8 mouse cellular contexts compared by ENCODE assay signal in genomic region chr4:141793282-141794151, GRCm38 (mm10). TPM values are rescaled to one million over a fixed set of nuclear protein-coding genes. Genes with fewer than 3 reads are reported as not detected.
DNase-seq lines count a peak whose midpoint lies in the region; ATAC-seq lines count a peak whose summit lies in the region.

Casp9 (plus strand) TSS chr4:141793612.

- peak; percentile 80 for ATAC-seq in hindbrain, embryonic 15.5 days (ENCODE audit: low FRiP score, low read depth)

- peak within 1 kb of the TSS; percentile 79 for H3K4me3 ChIP-seq in hindbrain, embryonic 15.5 days

- peak within 1 kb of the TSS; percentile 61 for H3K4me2 ChIP-seq in hindbrain, embryonic 15.5 days

- H3K36me3 ChIP-seq in hindbrain, embryonic 15.5 days, result peaks cover 10% of the 10 kb centered on the region; the same call in 1 of the 2 replicates

- no peaks in the 10 kb centered on the region for H3K27me3 ChIP-seq in hindbrain, embryonic 15.5 days

- peaks cover 38% of the 10 kb centered on the region for H3K4me1 ChIP-seq in hindbrain, embryonic 15.5 days (replicated peaks)

- peak within 1 kb of the TSS; percentile 96 for H3K27ac ChIP-seq in hindbrain, embryonic 15.5 days (replicated peaks)

- H3K9ac ChIP-seq in hindbrain, embryonic 15.5 days, result peak within 1 kb of the TSS; percentile 67

- H3K9me3 ChIP-seq in hindbrain, embryonic 15.5 days, result no peaks in the 10 kb centered on the region

- DNase-seq in R1 (ENCODE audit: low read depth, low spot score), result peak; percentile 99
- DNase-seq in cerebellum, postnatal 25 days, result peak; percentile 97 to 98
- DNase-seq in frontal cortex, postnatal 36 days (ENCODE audit: low spot score in 2 of 2), result peak; percentile 95 to 96
- peak; percentile 94 for DNase-seq in left cerebral cortex, adult 11 months (ENCODE audit: low spot score)
- DNase-seq in lung, postnatal 4 days, result peak; percentile 99
- DNase-seq in retina, postnatal 7 days (ENCODE audit: low read depth, low spot score), result peak; percentile 93
- peak; percentile 92 for DNase-seq in urinary bladder, adult 2 months (ENCODE audit: low spot score)

- WGBS in hindbrain, embryonic 15.5 days, result under 1% methylated on average over 74 of the region's 80 CpGs

RNA-seq across cellular contexts. Expression of gene Casp9, which starts in this region (rescaled TPM):
- polyA plus RNA-seq in hindbrain, embryonic 15.5 days (2015; fragmentation: Nextera tagmentation; extraction: Ambion mirVana), result 20.8 and 23.0 TPM in 2 replicates
- 15.7 and 16.9 TPM in 2 replicates for polyA plus RNA-seq in urinary bladder, adult 2 months (2012; rRNA removed)

Comparison
In these comparisons a context has a peak if more than half of its experiments do, and no peak if none do; other contexts are left out.
1. Peak in every context shown above with its lines: DNase-seq, ATAC-seq, H3K4me3 ChIP-seq and H3K27ac ChIP-seq.